Mouse (Mus musculus) embryo, embryonic 10 days (tissue): ENCODE data around the gene Wrap53.

Source experiments
- DNase-seq: peaks from one replicate; pipeline ENCODE4 v3.0.0-alpha.2; 2015; ENCODE audit warnings: low spot score

Wrap53 gene

GRCm38 (mm10) chr11:69601768-69602167 is 21.7 kb upstream of the Wrap53 start:
- DNase-seq = no peak

- DNase-seq = peak; percentile 77
Measured at GRCm38 (mm10) chr11:69600098-69600497, 20.0 kb upstream of the Wrap53 start.

- peak; percentile 46 for DNase-seq
Measured at GRCm38 (mm10) chr11:69599436-69599835, 19.4 kb upstream of the Wrap53 start.

- no peak for DNase-seq
Measured at GRCm38 (mm10) chr11:69594853-69595252, 14.8 kb upstream of the Wrap53 start.

- DNase-seq = no peak
Measured at GRCm38 (mm10) chr11:69592799-69593198, 12.7 kb upstream of the Wrap53 start.

- no peak for DNase-seq
Measured at GRCm38 (mm10) chr11:69591899-69592637, 12.0 kb upstream of the Wrap53 start.

- no peak for DNase-seq
Measured at GRCm38 (mm10) chr11:69591424-69591823, 11.4 kb upstream of the Wrap53 start.

- DNase-seq = no peak
Measured at GRCm38 (mm10) chr11:69590622-69591021, 10.6 kb upstream of the Wrap53 start.

GRCm38 (mm10) chr11:69589207-69589834 is 9.3 kb upstream of the Wrap53 start:
- no peak for DNase-seq

GRCm38 (mm10) chr11:69585718-69586325 is 5.8 kb upstream of the Wrap53 start:
- DNase-seq = no peak

- no peak for DNase-seq
Measured at GRCm38 (mm10) chr11:69584937-69585336, 4.9 kb upstream of the Wrap53 start.

GRCm38 (mm10) chr11:69584008-69584407 is 4.0 kb upstream of the Wrap53 start:
- no peak for DNase-seq

- DNase-seq = no peak
Measured at GRCm38 (mm10) chr11:69582230-69582805, 2.3 kb upstream of the Wrap53 start.

GRCm38 (mm10) chr11:69581814-69582213 is 1.8 kb upstream of the Wrap53 start:
- DNase-seq = peak; percentile 51

- peak; percentile 95 for DNase-seq
Measured at GRCm38 (mm10) chr11:69581147-69581688, 1.2 kb upstream of the Wrap53 start.

GRCm38 (mm10) chr11:69580572-69581146 is 604 bp upstream of the Wrap53 start:
- no peak for DNase-seq

GRCm38 (mm10) chr11:69579128-69580017 is 682 bp downstream of the Wrap53 start:
- peak; percentile 98 for DNase-seq

GRCm38 (mm10) chr11:69578301-69578700 is 1.8 kb downstream of the Wrap53 start:
- DNase-seq = no peak

- DNase-seq = no peak
Measured at GRCm38 (mm10) chr11:69576307-69576706, 3.7 kb downstream of the Wrap53 start.

- DNase-seq = peak; percentile 77
Measured at GRCm38 (mm10) chr11:69575220-69575619, 4.8 kb downstream of the Wrap53 start.

GRCm38 (mm10) chr11:69565131-69565530 is 14.9 kb downstream of the Wrap53 start:
- DNase-seq = no peak
